Mouse (Mus musculus): ENCODE data around the gene Otp. TPM values are rescaled to one million over a fixed set of nuclear protein-coding genes. Genes with fewer than 3 reads are reported as not detected.

The Otp gene
- 2.2 and 4.0 TPM in 2 replicates for polyA plus RNA-seq (2016; fragmentation: Nextera tagmentation; extraction: Ambion mirVana)

DNA sequence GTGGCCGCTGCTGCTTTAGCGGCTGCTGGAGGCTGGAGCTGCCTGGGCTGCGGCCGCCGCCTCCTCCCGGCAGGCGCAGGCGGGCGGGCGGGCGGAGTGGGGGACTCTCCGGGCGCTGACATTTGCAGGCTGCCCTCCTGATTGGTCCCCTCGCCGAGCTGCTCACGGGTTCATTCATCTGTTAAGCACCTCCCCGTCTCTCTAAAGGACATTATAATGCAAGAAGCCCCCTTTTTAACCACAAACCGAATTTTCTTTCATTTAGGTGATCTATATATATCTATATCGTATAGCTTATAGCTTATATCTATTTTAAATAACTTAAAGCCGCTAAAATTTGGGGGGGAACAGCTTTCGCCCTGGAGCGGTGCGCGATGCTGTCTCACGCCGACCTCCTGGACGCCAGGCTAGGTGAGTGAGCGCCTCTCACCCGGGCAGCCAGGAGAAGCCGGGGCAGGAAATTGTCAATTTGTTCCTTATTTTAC lies at the start of gene Otp:
Gene Otp (plus strand): TSS at position 207 of the 485 bp plus-strand sequence.
- under 1% methylated on average over 30 of the region's 30 CpGs for WGBS
- peaks cover 100% of the 10 kb centered on the region for H3K27me3 ChIP-seq (ENCODE audit: insufficient read depth, poor library complexity, severe bottlenecking)
- H3K27ac ChIP-seq, result peak within 1 kb of the TSS; percentile 53

DNA sequence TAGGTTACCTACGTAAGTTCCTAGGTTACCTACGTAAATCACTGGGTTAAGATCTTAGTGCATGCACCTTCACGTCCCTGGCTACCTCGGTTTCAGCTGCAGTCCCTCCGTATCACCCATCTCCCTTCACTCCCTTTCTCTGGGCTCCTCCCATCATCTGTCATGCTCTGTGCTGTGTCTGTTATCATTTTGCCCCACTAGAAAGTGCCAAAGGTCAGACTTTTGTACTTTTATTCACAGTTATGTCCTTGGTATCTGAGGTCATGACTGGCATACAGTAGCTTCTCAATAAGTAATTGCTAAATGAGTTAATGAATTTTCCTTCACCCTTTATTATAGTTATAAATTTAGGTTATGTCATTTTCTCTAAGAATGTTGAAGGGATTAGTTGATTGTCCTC lies 49.0 kb upstream of the Otp start:
- H3K27me3 ChIP-seq (ENCODE audit: insufficient read depth, poor library complexity, severe bottlenecking), result no peaks in the 10 kb centered on the region
- 94% methylated on average over 5 of the region's 5 CpGs for WGBS
- H3K4me3 ChIP-seq, result no peak overlapping the region

More for the DNA sequence above, at the start of gene Otp:
- no peaks in the 10 kb centered on the region for H3K36me3 ChIP-seq
- DNase-seq (ENCODE audit: low spot score), result peak; percentile 77
- peaks cover 19% of the 10 kb centered on the region for H3K4me1 ChIP-seq (replicated peaks)
- H3K4me3 ChIP-seq, result peak within 1 kb of the TSS; percentile 36
- H3K9me3 ChIP-seq, result no peaks in the 10 kb centered on the region

DNA sequence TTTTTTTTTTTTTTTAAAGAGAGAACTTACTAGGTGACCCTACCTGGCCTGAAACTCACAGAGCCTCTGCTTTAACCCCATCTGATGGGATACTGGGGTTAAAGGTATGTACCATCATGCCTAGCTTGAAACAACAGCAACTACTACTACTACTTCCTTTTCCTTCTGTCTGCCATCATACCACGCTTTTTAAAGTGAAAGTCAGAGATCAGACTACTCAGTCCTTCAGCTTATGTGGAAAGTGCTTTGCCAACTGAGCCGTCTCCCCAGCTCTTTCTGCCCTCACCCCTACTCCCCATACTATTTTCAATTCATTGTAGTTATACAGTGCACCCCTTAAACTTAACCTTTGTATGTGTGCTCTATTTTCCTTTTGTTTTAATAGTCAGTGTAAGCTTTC lies 48.4 kb upstream of the Otp start:
- Histone ChIP-seq H3K27me3 (ENCODE audit: insufficient read depth, poor library complexity, severe bottlenecking) (no peaks in the 10 kb centered on the region), H3K4me1 (replicated peaks) (peaks cover 14% of the 10 kb centered on the region; the same call in 1 of the 2 replicates), H3K36me3 (0 out of 2 replicates have a peak, but pooled peaks cover 11% of the 10 kb centered on the region), H3K9me3 (no peaks in the 10 kb centered on the region), H3K27ac (no peak overlapping the region), H3K4me3 (no peak overlapping the region)
- 86% methylated on average over 2 of the region's 2 CpGs for WGBS
- DNase-seq (ENCODE audit: low spot score), result no peak

More for the DNA sequence above, 49.0 kb upstream of the Otp start:
- peaks cover 14% of the 10 kb centered on the region; the same call in 1 of the 2 replicates for H3K4me1 ChIP-seq (replicated peaks)
- no peak overlapping the region for H3K27ac ChIP-seq
- H3K9me3 ChIP-seq, result no peaks in the 10 kb centered on the region
- no peak for DNase-seq (ENCODE audit: low spot score)
- H3K36me3 ChIP-seq, result 0 out of 2 replicates have a peak, but pooled peaks cover 9% of the 10 kb centered on the region

DNA sequence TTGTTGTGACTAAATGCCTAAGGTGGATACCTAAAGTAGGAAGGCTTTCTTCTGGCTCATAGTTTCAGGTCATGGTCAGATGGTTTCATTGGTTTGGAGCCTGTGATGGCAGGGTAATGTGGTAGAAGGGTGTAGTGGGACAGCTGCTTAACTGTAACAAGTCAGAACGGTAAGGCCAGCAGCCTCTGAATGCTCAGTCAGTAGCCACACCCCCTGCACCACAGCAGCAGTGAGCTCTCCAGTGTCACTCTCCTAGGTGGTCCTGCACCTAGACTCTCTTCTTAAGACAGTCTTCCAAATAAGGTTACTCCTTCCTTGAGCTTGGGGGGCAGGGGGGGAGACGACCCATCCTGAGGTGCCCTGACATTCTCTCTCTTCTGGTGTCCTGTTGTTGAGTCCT lies 47.6 kb upstream of the Otp start:
- H3K9me3 ChIP-seq, result no peaks in the 10 kb centered on the region
- WGBS, result 54% methylated on average over 2 of the region's 2 CpGs
- no peak for DNase-seq (ENCODE audit: low spot score)
- peaks cover 14% of the 10 kb centered on the region; the same call in 1 of the 2 replicates for H3K4me1 ChIP-seq (replicated peaks)
- no peak overlapping the region for H3K4me3 ChIP-seq
- no peak overlapping the region for H3K27ac ChIP-seq
- H3K27me3 ChIP-seq (ENCODE audit: insufficient read depth, poor library complexity, severe bottlenecking), result no peaks in the 10 kb centered on the region
- H3K36me3 ChIP-seq, result peaks cover 18% of the 10 kb centered on the region

DNA sequence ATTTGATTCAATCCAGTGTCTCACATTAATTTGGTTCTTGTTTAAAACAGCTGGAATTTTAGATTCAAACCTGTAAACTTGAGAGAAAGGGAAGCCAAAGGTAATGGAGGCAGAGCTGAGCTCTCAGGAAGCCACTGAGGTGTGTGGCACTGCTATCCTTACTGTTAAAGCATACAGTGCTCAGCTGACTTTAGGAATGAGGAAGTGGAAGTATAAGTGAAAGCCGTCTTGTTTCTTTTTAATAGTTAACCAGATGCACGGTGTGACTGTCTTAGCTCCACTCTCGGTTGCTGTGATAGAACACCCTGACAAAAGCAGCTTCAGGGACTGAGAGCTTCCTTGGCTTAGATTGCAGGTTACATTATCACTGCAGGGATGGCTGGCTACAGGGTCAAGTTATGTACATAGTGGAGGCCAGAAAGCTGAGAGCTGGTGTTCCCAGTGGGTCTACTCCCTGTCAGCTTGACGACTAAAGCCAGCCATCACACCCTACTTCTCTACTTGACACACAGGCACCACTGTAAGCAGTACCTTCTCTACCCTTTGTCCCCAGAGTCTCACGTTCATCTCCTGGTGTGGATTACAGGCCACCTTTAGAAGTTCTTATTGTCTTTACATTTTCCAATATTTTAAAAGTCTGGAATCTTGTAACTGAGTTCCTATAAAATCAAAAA lies 37.2 kb upstream of the Otp start:
- Histone ChIP-seq H3K36me3 (peaks cover 61% of the 10 kb centered on the region), H3K27me3 (ENCODE audit: insufficient read depth, poor library complexity, severe bottlenecking) (no peaks in the 10 kb centered on the region)
- WGBS, result 81% methylated on average over 5 of the region's 5 CpGs

DNA sequence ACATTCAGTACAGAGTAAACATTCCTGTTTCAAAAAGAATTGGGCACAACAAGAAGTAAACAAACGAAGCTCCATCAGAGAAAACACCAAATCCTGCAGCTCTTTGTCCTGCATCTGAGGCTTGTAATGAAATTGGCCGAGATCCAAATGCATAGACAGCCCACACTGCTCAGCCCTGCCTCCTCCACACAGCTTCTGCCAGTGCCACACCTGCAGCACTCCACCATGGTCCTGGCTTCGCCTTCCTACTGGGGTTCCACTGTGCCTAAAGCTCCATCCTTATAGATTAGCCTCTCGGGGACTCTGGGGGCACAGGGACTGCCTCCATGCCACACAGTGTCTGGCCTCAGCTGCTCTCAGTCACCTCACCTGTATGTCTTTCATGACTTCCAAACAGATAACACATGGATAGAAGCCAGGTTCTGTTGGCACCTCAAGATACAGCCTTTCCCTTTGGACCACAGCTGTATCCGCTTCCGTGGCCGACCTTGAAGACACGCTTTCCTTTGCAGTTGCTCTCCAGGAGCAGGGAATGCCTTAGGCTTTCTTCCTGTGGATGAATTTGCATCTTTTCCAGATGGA lies 36.6 kb upstream of the Otp start:
- Histone ChIP-seq H3K27me3 (ENCODE audit: insufficient read depth, poor library complexity, severe bottlenecking) (no peaks in the 10 kb centered on the region), H3K27ac (no peak overlapping the region), H3K4me1 (replicated peaks) (no peaks in the 10 kb centered on the region), H3K36me3 (peaks cover 61% of the 10 kb centered on the region), H3K9me3 (no peaks in the 10 kb centered on the region), H3K4me3 (no peak overlapping the region)
- DNase-seq (ENCODE audit: low spot score), result no peak
- 93% methylated on average over 8 of the region's 8 CpGs for WGBS

More for the DNA sequence above, 37.2 kb upstream of the Otp start:
- Histone ChIP-seq H3K27ac (no peak overlapping the region), H3K9me3 (no peaks in the 10 kb centered on the region), H3K4me1 (replicated peaks) (no peaks in the 10 kb centered on the region), H3K4me3 (no peak overlapping the region)
- DNase-seq (ENCODE audit: low spot score), result no peak

DNA sequence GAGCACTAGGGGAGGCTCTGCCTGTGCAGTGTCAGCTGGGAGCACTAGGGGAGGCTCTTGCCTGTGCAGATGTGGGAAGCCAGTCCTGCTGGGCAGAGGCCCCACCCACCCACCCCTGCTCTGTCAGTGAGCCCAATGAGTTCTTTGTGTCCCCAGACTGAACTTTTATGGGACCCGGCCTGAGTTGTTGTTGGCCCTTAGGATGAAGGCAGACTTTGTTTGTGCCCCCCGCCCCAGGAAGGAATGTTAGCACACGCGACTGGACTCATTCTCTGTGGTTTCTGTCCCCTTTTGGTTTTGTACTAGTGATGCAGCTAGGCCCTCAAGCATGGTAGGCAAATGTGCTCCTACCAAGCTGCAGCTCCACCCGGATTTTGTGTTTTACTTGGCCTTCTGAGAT lies 32.2 kb upstream of the Otp start:
- Histone ChIP-seq H3K36me3 (peaks cover 41% of the 10 kb centered on the region), H3K27me3 (ENCODE audit: insufficient read depth, poor library complexity, severe bottlenecking) (no peaks in the 10 kb centered on the region), H3K9me3 (no peaks in the 10 kb centered on the region), H3K4me1 (replicated peaks) (no peaks in the 10 kb centered on the region), H3K4me3 (no peak overlapping the region), H3K27ac (no peak overlapping the region)
- 81% methylated on average over 5 of the region's 5 CpGs for WGBS
- DNase-seq (ENCODE audit: low spot score), result no peak

DNA sequence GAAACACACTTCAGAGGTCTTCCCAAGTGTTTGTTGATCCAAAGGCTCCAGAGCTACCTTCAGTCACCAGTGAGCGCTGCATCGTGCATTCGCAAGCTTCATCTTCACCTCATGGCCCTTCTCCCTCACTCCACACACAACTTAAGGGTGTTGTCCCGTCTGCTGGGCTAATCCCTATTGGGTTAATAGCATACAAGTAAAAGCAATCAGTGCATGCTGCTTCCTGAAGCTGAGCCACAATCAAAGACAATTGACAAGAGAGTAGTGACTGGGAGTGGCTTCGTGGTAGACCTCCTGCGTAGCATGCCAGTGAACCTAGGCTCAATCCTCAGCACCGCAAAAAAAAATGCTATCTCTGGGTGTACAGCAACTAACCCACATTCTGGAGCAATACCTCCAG lies 27.5 kb upstream of the Otp start:
- WGBS, result 79% methylated on average over 7 of the region's 7 CpGs
- Histone ChIP-seq H3K27me3 (ENCODE audit: insufficient read depth, poor library complexity, severe bottlenecking) (no peaks in the 10 kb centered on the region), H3K4me1 (replicated peaks) (no peaks in the 10 kb centered on the region), H3K4me3 (no peak overlapping the region), H3K36me3 (peaks cover 11% of the 10 kb centered on the region), H3K9me3 (no peaks in the 10 kb centered on the region), H3K27ac (no peak overlapping the region)
- no peak for DNase-seq (ENCODE audit: low spot score)

DNA sequence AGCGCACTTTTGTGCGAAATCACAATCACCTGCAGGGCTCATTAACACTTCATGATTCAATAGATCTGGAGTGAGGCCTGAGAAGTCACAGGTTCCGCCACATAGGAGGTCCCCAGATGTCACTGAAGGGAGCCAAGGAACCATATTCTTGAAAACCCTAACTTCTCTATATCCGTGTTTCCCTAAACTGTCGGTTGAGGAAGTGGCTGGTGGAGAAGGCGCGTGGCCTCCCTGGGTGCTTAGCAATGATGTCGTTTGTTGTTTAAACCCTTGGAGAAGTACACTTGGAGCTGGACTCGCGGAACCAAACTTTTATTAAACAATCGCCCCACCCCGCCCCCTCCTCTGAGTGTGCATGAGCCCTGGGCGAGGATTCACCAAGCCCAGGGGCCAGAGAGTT lies 26.1 kb upstream of the Otp start:
- 79% methylated on average over 13 of the region's 13 CpGs for WGBS
- Histone ChIP-seq H3K27me3 (ENCODE audit: insufficient read depth, poor library complexity, severe bottlenecking) (peaks cover 10% of the 10 kb centered on the region), H3K4me3 (no peak overlapping the region), H3K9me3 (no peaks in the 10 kb centered on the region), H3K4me1 (replicated peaks) (no peaks in the 10 kb centered on the region), H3K27ac (no peak overlapping the region), H3K36me3 (no peaks in the 10 kb centered on the region)
- DNase-seq (ENCODE audit: low spot score), result no peak

DNA sequence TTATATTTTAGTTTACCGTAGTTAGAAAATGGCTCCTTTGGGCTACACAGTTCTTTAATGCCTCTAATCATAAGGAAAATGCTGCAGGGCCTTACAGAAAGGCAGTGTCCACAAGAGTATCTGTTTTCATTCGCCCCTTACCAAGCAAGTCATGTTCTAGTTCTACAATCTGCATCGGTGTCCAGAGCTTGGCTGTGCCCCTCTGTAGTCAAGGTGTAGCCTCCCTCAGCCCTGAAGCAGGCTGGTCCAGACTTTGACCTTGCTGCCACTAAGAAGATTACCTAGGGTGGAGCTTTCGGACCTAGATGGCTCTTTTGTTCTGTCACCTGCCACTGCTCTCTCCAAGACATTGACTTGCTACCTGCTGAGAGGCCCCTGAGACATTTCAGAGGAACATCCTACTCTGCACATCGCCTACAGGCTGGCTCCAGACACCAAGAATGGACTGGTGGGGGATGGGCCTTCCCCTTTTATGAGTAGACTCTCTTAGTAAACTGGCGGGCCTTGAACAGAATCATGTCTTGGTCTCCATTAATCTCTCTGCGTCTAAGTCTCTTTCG lies 17.3 kb upstream of the Otp start:
- no peak for DNase-seq (ENCODE audit: low spot score)
- no peak overlapping the region for H3K27ac ChIP-seq

DNA sequence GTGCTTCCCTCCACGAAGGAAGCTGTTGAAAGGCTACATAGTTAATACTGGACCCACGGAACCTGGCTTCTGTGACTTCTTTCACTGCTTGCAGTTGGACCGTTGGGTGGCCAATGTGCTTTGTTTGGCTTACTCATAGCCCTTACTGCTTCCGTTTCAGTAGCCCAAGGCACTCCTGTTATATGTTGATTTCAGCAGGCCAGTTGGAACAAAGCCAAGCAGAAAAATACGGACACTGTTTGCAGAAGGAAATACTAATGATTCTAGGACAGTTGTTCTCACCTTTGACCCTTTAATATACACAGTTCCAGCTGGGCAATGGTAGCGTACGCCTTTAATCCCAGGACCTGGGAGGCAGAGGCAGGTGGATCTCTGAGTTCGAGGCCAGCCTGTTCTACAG lies 16.1 kb upstream of the Otp start:
- WGBS, result 87% methylated on average over 8 of the region's 8 CpGs
- no peak for DNase-seq (ENCODE audit: low spot score)
- H3K4me3 ChIP-seq, result no peak overlapping the region
- H3K4me1 ChIP-seq (replicated peaks), result no peaks in the 10 kb centered on the region
- no peaks in the 10 kb centered on the region for H3K36me3 ChIP-seq
- H3K9me3 ChIP-seq, result no peaks in the 10 kb centered on the region
- peaks cover 75% of the 10 kb centered on the region for H3K27me3 ChIP-seq (ENCODE audit: insufficient read depth, poor library complexity, severe bottlenecking)
- H3K27ac ChIP-seq, result no peak overlapping the region

More for the DNA sequence above, 17.3 kb upstream of the Otp start:
- Histone ChIP-seq H3K4me3 (no peak overlapping the region), H3K9me3 (no peaks in the 10 kb centered on the region), H3K27me3 (ENCODE audit: insufficient read depth, poor library complexity, severe bottlenecking) (peaks cover 73% of the 10 kb centered on the region), H3K36me3 (no peaks in the 10 kb centered on the region), H3K4me1 (replicated peaks) (no peaks in the 10 kb centered on the region)
- 67% methylated on average over 8 of the region's 8 CpGs for WGBS

DNA sequence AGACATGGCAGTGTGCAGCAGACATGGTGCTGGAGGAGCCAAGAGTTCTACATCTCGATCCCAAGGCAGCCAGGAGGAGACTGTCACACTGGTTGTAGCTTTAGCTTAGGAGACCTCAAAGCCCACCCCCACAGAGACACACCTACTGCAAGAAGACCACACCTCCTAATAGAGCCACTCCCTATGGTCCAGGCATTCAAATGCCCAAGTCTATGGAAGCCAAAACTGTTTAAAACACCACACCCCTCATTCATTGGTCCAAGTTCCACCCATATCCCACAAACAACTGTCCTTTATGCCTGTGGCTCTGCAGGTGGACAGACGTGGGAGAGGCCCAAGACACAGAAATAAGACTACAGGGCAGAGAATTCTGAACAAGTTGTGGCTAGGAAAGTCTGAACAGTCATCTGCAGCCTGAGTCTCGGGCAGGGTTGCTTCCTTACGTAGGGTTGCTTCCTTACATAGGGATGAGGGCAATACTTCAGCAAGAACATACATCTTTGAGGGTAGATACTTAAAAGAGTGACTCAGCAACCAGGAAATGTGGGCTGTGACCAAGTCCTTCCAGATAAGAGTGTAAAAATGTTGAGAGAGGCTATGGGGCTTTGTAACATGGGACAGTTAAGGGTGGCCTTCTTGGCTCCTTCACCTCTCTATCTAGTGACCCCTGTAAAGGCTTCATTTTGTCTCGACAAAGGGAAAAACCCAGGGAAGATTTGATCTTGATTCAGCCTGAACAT lies 12.7 kb upstream of the Otp start:
- Histone ChIP-seq H3K9me3 (no peaks in the 10 kb centered on the region), H3K4me3 (no peak overlapping the region), H3K27ac (no peak overlapping the region), H3K36me3 (no peaks in the 10 kb centered on the region), H3K4me1 (replicated peaks) (no peaks in the 10 kb centered on the region), H3K27me3 (ENCODE audit: insufficient read depth, poor library complexity, severe bottlenecking) (peaks cover 88% of the 10 kb centered on the region)
- 78% methylated on average over 5 of the region's 5 CpGs for WGBS
- DNase-seq (ENCODE audit: low spot score), result no peak
